Mouse (Mus musculus) gastrocnemius, postnatal 4 days (tissue): Measurements from ENCODE around the gene Drg1. TPM values are rescaled to one million over a fixed set of nuclear protein-coding genes. Genes with fewer than 3 reads are reported as not detected.

Experiments used
- DNase-seq, 2 experiments: peaks; one replicate each; pipeline ENCODE4 v3.0.0; 2021 to 2022; ENCODE audit warnings: low spot score in 2 of 2, mixed read lengths in 2 of 2
- total RNA-seq, 2 experiments: library from RNA; stranded (reverse); gene quantifications; 2 replicates each; pipeline ENCODE4 v1.2.3; 2021

Drg1 gene
- total RNA-seq, 2 experiments from 2014 or later = 63.9 to 64.1 TPM

- DNase-seq = peak in 1 of 2 experiments; percentile 59
These were observed 24.6 kb upstream of the Drg1 start for GRCm38 (mm10) chr11:3290640-3291310.

- peak; percentile 70 to 85 for DNase-seq
These were observed 23.8 kb upstream of the Drg1 start for GRCm38 (mm10) chr11:3289803-3290639.

GRCm38 (mm10) chr11:3289302-3289802 lies 23.1 kb upstream of the Drg1 start:
- DNase-seq = peak; percentile 68 to 82

DNA sequence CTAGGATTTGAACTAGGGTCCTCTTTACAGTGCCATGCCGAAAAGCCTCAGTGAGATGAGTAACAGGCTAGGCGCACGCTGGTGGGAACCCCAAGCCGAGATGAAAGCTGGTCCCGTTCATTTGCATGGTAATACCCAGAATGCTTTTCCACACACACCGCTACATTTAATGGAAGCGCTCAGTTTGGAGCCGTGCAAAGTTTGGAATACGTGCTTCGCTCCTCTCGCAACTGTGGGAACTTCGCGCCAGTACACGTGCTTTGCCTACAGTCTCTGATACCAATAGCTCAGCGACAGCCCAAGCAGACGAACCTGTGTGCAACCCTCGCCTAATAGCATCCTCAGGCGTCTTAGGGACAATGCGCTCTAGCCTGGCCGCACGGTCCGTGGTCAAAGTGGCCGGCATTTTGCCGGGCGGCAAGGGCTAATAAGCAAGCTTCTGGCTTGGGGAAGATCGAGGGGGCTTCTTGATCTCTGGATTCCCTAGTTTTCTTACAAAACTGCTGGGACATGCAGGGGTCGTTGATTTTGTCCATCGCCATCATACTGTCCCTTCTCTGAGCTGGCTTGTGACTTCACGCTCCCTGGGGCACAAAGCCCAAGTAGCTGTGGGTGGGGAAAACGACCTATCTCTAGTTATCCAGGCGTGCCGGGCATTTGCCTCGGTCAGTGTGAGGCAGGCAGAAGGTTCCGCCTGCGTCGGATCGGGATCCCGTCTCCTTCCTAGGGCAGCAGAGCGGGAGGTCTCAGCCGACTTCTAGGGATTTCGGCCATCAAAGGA lies 22.5 kb upstream of the Drg1 start, which contains the start of gene Patz1:
Gene Patz1, plus strand, starts transcription at position 354 of the 781 bp plus-strand sequence.
- peak in 1 of 2 experiments; percentile 39 for DNase-seq

DNA sequence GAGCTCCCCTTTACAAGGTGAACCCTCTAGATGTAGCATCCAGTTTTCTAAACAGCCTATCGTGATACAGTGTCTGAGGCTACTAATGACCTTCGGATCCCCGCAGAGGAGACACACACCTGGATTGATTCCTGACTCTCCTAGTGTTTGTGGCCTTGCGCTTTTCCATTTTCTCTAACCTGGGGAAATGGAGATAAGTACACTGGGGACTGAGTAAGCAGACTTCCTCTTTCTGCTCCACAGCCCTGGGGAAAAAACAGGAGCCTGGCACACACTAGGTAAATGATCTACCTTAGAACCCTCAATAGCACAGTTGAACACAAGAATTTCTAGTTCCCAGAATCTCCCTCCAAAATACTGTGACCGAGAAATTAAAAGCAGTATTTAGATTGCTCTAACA lies 21.7 kb upstream of the Drg1 start:
- no peak for DNase-seq

- DNase-seq = no peak
These were observed 20.9 kb upstream of the Drg1 start for GRCm38 (mm10) chr11:3287131-3287530.

GRCm38 (mm10) chr11:3285940-3286339 lies 19.7 kb upstream of the Drg1 start:
- no peak for DNase-seq

- no peak for DNase-seq
These were observed 17.4 kb upstream of the Drg1 start for GRCm38 (mm10) chr11:3283645-3284044.

DNA sequence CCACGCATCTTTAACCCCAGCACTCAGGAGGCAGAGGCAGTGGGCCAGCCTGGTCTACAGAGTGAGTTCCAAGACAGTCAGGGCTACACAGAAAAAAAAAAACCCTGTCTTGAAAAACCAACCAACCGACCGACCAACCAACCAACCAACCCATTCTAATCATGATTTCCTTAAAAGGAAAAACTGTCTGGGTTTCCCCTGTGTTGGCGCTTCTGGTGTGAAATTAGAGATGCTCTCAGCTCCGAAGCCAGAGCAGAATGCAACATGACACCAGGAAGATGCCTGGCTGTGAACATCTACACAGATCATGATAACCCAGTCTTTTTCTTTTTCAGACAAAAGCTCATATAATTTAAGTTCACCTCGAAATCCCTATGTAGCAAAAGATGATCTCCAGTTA lies 16.7 kb upstream of the Drg1 start:
- DNase-seq = no peak

GRCm38 (mm10) chr11:3279729-3280128 lies 13.5 kb upstream of the Drg1 start:
- DNase-seq = no peak

- DNase-seq = no peak
These were observed 12.1 kb upstream of the Drg1 start for GRCm38 (mm10) chr11:3278351-3278750.

GRCm38 (mm10) chr11:3269241-3269640 lies 3.0 kb upstream of the Drg1 start:
- no peak for DNase-seq

GRCm38 (mm10) chr11:3267133-3267532 lies 918 bp upstream of the Drg1 start:
- no peak for DNase-seq

DNA sequence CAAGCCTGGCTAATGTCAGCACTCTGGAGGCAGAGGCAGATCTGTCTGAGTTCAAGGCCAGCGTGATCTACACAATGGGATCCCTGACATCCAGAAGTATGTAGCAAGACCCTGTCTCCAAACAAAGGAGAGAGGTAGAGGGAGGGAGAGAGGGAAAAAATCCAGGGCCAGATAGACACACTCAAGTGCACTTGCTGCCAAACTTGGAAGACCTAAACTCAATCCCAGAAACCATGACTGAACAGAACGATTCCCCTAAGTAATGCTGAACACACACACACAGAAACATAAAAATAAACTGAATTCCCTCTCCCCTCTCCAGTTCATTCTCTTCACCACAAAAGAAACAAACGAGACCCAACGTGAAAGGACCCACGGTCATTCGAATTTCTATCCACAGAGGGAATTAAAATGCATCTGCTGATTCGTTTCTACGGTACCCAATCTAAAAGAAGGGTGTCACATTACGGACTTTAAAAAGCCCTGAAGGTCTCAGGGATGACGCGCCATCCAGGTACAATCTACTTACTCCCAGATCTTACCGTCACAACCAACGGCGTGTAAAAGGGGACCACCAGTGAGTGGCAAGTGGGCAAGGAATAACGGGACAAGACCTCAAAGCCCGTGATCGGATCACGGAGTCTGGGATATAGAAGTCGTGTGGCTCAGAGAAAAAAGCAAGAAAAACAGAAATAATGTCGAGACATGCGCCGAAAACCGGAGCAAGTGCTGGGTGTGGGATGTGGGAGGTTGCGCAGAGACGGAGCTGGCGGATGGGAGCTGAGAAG lies 730 bp downstream of the Drg1 start:
- DNase-seq = no peak

DNA sequence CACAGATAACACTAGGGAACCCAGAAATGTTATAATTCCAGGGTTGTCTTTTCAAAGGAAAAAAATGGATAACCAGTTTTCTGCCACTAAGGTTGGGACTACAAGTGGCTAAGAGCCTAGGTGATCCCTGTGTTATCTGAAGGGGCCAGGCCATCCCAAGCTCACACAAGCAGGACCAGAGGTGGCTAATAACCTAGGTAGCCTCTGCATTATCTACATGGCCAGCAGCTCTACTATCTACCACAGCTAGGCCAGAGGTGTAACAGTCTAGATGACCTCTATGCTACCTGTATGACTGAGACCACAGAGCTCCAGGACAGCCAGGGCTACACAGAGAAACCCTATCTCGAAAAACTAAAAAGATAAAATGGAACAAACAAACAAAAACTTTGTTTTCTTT lies 6.7 kb downstream of the Drg1 start:
- DNase-seq = no peak

DNA sequence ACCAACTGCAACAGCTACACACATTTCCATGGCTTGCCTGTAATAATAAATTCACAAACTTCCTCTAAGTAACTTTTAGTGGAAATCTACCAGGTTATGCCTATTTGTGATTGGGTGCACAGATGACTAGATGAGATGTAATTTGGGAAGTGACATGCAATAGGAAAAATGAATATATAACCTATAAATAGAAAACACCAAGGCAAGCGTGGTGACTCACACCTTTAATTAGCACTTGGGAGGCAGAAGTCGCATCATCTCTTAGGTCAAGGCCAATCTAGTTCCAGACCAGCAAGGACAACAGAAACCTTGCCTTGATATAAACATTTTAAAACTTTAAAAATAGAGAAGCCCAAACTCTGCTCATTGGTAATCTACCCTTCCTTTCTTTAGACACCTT lies 18.8 kb downstream of the Drg1 start:
- DNase-seq = no peak

DNA sequence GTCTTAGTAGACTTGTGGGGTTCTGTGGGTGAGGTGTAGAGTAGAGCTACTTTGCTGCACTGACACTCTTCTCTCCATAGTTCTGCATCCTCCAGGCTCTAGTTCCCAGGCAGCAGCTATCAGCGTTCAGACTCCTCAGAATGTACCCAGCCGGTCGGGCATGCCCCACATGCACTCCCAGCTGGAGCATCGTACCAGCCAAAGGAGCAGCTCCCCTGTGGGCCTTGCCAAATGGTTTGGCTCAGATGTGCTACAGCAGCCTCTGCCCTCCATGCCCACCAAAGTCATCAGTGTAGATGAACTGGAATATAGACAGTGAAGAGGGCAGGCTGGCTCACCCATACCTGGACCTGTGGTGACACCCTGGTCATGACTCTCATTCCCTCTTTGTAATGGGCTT lies 22.4 kb downstream of the Drg1 start:
- no peak for DNase-seq

GRCm38 (mm10) chr11:3242395-3242794 lies 23.8 kb downstream of the Drg1 start:
- DNase-seq = no peak

DNA sequence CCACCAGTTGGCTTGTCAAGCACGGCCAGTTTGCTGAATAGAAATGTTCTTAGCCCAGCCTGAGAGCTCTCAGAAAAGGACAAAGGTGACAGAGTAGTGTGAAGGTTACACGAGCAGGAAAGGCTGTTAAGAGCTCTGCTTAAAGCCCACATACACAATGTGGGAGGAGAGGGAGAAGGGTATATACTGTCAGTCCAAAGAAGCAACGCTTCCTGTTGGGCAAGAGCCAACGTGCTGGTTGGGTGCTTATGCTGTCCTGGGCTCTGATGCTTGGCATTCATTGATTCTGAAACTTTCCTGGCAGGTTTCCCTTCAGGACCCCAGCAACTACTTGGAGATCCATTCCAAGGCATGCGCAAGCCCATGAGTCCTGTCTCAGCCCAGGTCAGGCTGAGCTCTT lies 30.9 kb downstream of the Drg1 start:
- no peak for DNase-seq

GRCm38 (mm10) chr11:3233704-3234103 lies 32.5 kb downstream of the Drg1 start:
- DNase-seq = no peak

- DNase-seq = no peak
These were observed 34.0 kb downstream of the Drg1 start for GRCm38 (mm10) chr11:3232248-3232647.
